Mouse (Mus musculus) heart, embryonic 14.5 days (tissue): ENCODE results near the gene Prdx1. TPM values are rescaled to one million over a fixed set of nuclear protein-coding genes. Genes with fewer than 3 reads are reported as not detected.

Experiments used
- ATAC-seq: fragments of 200-750 bp; cut with Nextera tagmentation; 2 replicates; pipeline ENCODE4 v1.8.0; 2017; ENCODE audit warnings: low read depth, moderate TSS enrichment; ENCODE audit not compliant: insufficient number of reproducible peaks, insufficient read depth, low FRiP score
- H3K27ac ChIP-seq, 2 experiments: fragments of 200-500 bp in 1 of 2; fragments of 300-500 bp in 1 of 2; sonication (generic) in 1 of 2; replicated peaks in 1 of 2; 2 replicates each; pipeline ENCODE4 v1.5.1; 2012 to 2014; ENCODE audit warnings: low read depth in 2 of 2, low read length in 2 of 2, control low read depth in 1 of 2, mild to moderate bottlenecking in 1 of 2, mixed read lengths in 1 of 2; ENCODE audit not compliant: control insufficient read depth in 1 of 2, insufficient read depth in 1 of 2
- H3K27me3 ChIP-seq: fragments of 300-500 bp; sonication (generic); 2 replicates; pipeline ENCODE4 v1.6.1; 2014; ENCODE audit warnings: mild to moderate bottlenecking, low read length, control low read depth; ENCODE audit not compliant: control insufficient read depth, insufficient read depth
- H3K36me3 ChIP-seq: fragments of 300-500 bp; sonication (generic); 2 replicates; pipeline ENCODE4 v1.6.1; 2014; ENCODE audit warnings: mild to moderate bottlenecking, control low read depth, low read length, mixed read lengths; ENCODE audit not compliant: control insufficient read depth, insufficient read depth
- H3K4me1 ChIP-seq, 2 experiments: fragments of 200-500 bp in 1 of 2; fragments of 300-500 bp in 1 of 2; sonication (generic) in 1 of 2; 2 replicates each; pipeline ENCODE4 v1.6.1; 2012 to 2014; ENCODE audit warnings: low read length in 2 of 2, control low read depth in 1 of 2, mixed read lengths in 1 of 2; ENCODE audit not compliant: control insufficient read depth in 2 of 2, insufficient read depth in 2 of 2
- H3K4me2 ChIP-seq: fragments of 300-500 bp; sonication (generic); 2 replicates; pipeline ENCODE4 v1.6.1; 2014; ENCODE audit warnings: mild to moderate bottlenecking, low read length
- H3K4me3 ChIP-seq, 2 experiments: fragments of 200-500 bp in 1 of 2; fragments of 300-500 bp in 1 of 2; sonication (generic) in 1 of 2; 2 replicates each; pipeline ENCODE4 v1.5.1; 2012 to 2014; ENCODE audit warnings: low read length in 2 of 2, mild to moderate bottlenecking in 2 of 2, control low read depth in 1 of 2, low read depth in 1 of 2, moderate library complexity in 1 of 2; ENCODE audit not compliant: control insufficient read depth in 1 of 2, insufficient read depth in 1 of 2
- H3K9ac ChIP-seq: fragments of 300-500 bp; sonication (generic); 2 replicates; pipeline ENCODE4 v1.6.1; 2014; ENCODE audit warnings: mild to moderate bottlenecking, low read length
- H3K9me3 ChIP-seq: fragments of 300-500 bp; sonication (generic); 2 replicates; pipeline ENCODE4 v1.6.1; 2016; ENCODE audit warnings: low read length, control low read depth; ENCODE audit not compliant: control insufficient read depth
- WGBS: fragments of 180-500 bp; shearing (Covaris S2); extraction: QIAGEN DNeasy Blood & Tissue Kit; methylation state at CpG from one replicate; pipeline ENCODE4 v1.1.7; 2014; 5-methylcytosine and 5-hydroxymethylcytosine counted together
- polyA plus RNA-seq: library from polyadenylated mRNA; unstranded; fragments of >200 nt; fragmentation: Nextera tagmentation; extraction: Ambion mirVana; gene quantifications from 2 replicates; pipeline ENCODE4 v1.2.1, GENCODE M21; 2014

Gene Prdx1
- polyA plus RNA-seq, 1 experiment from 2014 or later = 971 TPM

- Histone ChIP-seq H3K27me3 (no peaks in the 10 kb centered on the region), H3K4me3 (no peak overlapping the region), H3K9me3 (no peaks in the 10 kb centered on the region), H3K4me1 (no peaks in the 10 kb centered on the region), H3K36me3 (no peaks in the 10 kb centered on the region), H3K4me2 (no peak overlapping the region), H3K9ac (no peak overlapping the region), H3K27ac (no peak overlapping the region)
- WGBS = 81% methylated on average over 2 of the region's 2 CpGs
- no peak for ATAC-seq
Measured at GRCm38 (mm10) chr4:116749750-116750149, 64.4 kb downstream of the Prdx1 start.

Other genes starting within 250 kb of the Prdx1 start
- gene Mast2, start 221.4 kb upstream of the Prdx1 start, polyA plus RNA-seq = 29.2 and 34.5 TPM in 2 replicates
- 4.5 and 5.7 TPM in 2 replicates for gene Ipp, start 178.0 kb upstream of the Prdx1 start, polyA plus RNA-seq
- 24.5 and 28.5 TPM in 2 replicates for gene Tmem69, start 129.6 kb upstream of the Prdx1 start, polyA plus RNA-seq
- gene Gpbp1l1, start 127.9 kb upstream of the Prdx1 start, polyA plus RNA-seq = 38.3 and 39.9 TPM in 2 replicates
- 3.2 and 5.1 TPM in 2 replicates for gene Ccdc17, start 88.9 kb upstream of the Prdx1 start, polyA plus RNA-seq
- gene Nasp, start 57.6 kb upstream of the Prdx1 start, polyA plus RNA-seq = 78.0 and 79.1 TPM in 2 replicates
- gene Akr1a1, start 33.9 kb upstream of the Prdx1 start, polyA plus RNA-seq = 620 and 648 TPM in 2 replicates
- 30.5 and 31.9 TPM in 2 replicates for gene Mmachc, start 22.9 kb downstream of the Prdx1 start, polyA plus RNA-seq
- 16.3 and 20.5 TPM in 2 replicates for gene Ccdc163, start 23.0 kb downstream of the Prdx1 start, polyA plus RNA-seq
- gene Tesk2, start 35.4 kb downstream of the Prdx1 start, polyA plus RNA-seq = 2.4 and 2.7 TPM in 2 replicates
- 18.3 and 18.7 TPM in 2 replicates for gene Toe1, start 122.1 kb downstream of the Prdx1 start, polyA plus RNA-seq
- 4.6 and 8.3 TPM in 2 replicates for gene Mutyh, start 122.2 kb downstream of the Prdx1 start, polyA plus RNA-seq
- 0.43 and 1.2 TPM in 2 replicates for gene Hpdl, start 136.2 kb downstream of the Prdx1 start, polyA plus RNA-seq
- gene Zswim5, start 191.8 kb downstream of the Prdx1 start, polyA plus RNA-seq = 0.80 and 0.89 TPM in 2 replicates